Mouse (Mus musculus): ENCODE data around the gene Nat9. TPM values are rescaled to one million over a fixed set of nuclear protein-coding genes. Genes with fewer than 3 reads are reported as not detected.

Nat9 gene
- total RNA-seq, 2 experiments from 2014 or later, result 14.5 to 16.6 TPM

Other genes with a start within 250 kb of the Nat9 start
- not detected for gene Cd300c, start 218.7 kb downstream of the Nat9 start, total RNA-seq (2021)
- under 1 TPM in 1 of 2 experiments, not detected in 1; 0.16 TPM for gene Cd300ld, start 197.9 kb downstream of the Nat9 start, total RNA-seq (2021)
- 1 to 10 TPM; 2.9 to 3.2 TPM for gene Cd300c2, start 186.0 kb downstream of the Nat9 start, total RNA-seq (2021)
- gene Cd300ld2, start 171.7 kb downstream of the Nat9 start, total RNA-seq (2021), result not detected
- gene Cd300ld4, start 160.8 kb downstream of the Nat9 start, total RNA-seq (2021), result under 1 TPM in 1 of 2 experiments, not detected in 1; 0.66 TPM
- gene Cd300ld5, start 150.1 kb downstream of the Nat9 start, total RNA-seq (2021), result not detected
- gene Cd300ld3, start 139.4 kb downstream of the Nat9 start, total RNA-seq (2021), result not detected
- gene Cd300e, start 125.7 kb downstream of the Nat9 start, total RNA-seq (2021), result not detected
- gene Rab37, start 96.4 kb downstream of the Nat9 start, total RNA-seq (2021), result under 1 TPM; 0.39 to 0.51 TPM
- gene Cd300lf, start 53.9 kb downstream of the Nat9 start, total RNA-seq (2021), result under 1 TPM; 0.28 to 0.90 TPM
- gene Slc9a3r1, start 24.5 kb downstream of the Nat9 start, total RNA-seq (2021), result 10 to 100 TPM; 53.7 to 56.0 TPM
- gene Tmem104, start 372 bp downstream of the Nat9 start, total RNA-seq (2021), result 10 to 100 TPM; 19.9 to 20.3 TPM
- gene Grin2c, start 79.4 kb upstream of the Nat9 start, total RNA-seq (2021), result 10 to 100 TPM; 14.7 to 21.6 TPM
- gene Fdxr, start 89.2 kb upstream of the Nat9 start, total RNA-seq (2021), result 10 to 100 TPM; 18.2 to 18.7 TPM
- gene Fads6, start 109.8 kb upstream of the Nat9 start, total RNA-seq (2021), result 1 to 10 TPM; 6.5 to 6.8 TPM
- gene Otop2, start 119.3 kb upstream of the Nat9 start, total RNA-seq (2021), result under 1 TPM in 1 of 2 experiments, not detected in 1; 0.14 TPM
- under 1 TPM; 0.24 to 0.26 TPM for gene Ush1g, start 134.2 kb upstream of the Nat9 start, total RNA-seq (2021)
- under 1 TPM; 0.24 to 0.28 TPM for gene Otop3, start 146.9 kb upstream of the Nat9 start, total RNA-seq (2021)
- gene Hid1, start 179.9 kb upstream of the Nat9 start, total RNA-seq (2021), result 10 to 100 TPM; 77.5 to 81.7 TPM
- gene Cdr2l, start 194.1 kb upstream of the Nat9 start, total RNA-seq (2021), result 10 to 100 TPM; 15.2 to 17.2 TPM
- gene Mrpl58, start 215.9 kb upstream of the Nat9 start, total RNA-seq (2021), result 10 to 100 TPM; 96.2 to 98.8 TPM
- 100 to 1,000 TPM; 399 to 414 TPM for gene Atp5h, start 232.1 kb upstream of the Nat9 start, total RNA-seq (2021)
- 10 to 100 TPM; 54.3 to 55.7 TPM for gene Kctd2, start 232.3 kb upstream of the Nat9 start, total RNA-seq (2021)